Mouse (Mus musculus) neural tube, embryonic 14.5 days (tissue): ENCODE measurements around the gene Ccdc12. TPM values are rescaled to one million over a fixed set of nuclear protein-coding genes. Genes with fewer than 3 reads are reported as not detected.

ENCODE experiments used
- ATAC-seq: fragments of 200-750 bp; cut with Nextera tagmentation; 2 replicates; pipeline ENCODE4 v1.8.0; 2017; ENCODE audit warnings: low read depth, mild to moderate bottlenecking, moderate TSS enrichment, moderate library complexity
- H3K27ac ChIP-seq: fragments of 300-500 bp; sonication (generic); 2 replicates; pipeline ENCODE4 v1.5.1; 2014; ENCODE audit warnings: low read depth, mild to moderate bottlenecking, control low read depth, low read length, moderate library complexity, mixed read lengths
- H3K27me3 ChIP-seq: fragments of 300-500 bp; sonication (generic); 2 replicates; pipeline ENCODE4 v1.6.1; 2014; ENCODE audit warnings: low read length; ENCODE audit not compliant: control insufficient read depth, insufficient read depth
- H3K36me3 ChIP-seq: fragments of 300-500 bp; sonication (generic); 2 replicates; pipeline ENCODE4 v1.6.1; 2014; ENCODE audit warnings: low read length, mixed read lengths; ENCODE audit not compliant: control insufficient read depth, insufficient read depth
- H3K4me1 ChIP-seq: fragments of 300-500 bp; sonication (generic); 2 replicates; pipeline ENCODE4 v1.6.1; 2014; ENCODE audit warnings: low read length; ENCODE audit not compliant: control insufficient read depth, insufficient read depth
- H3K4me2 ChIP-seq: fragments of 300-500 bp; sonication (generic); 2 replicates; pipeline ENCODE4 v1.6.1; 2014; ENCODE audit warnings: mild to moderate bottlenecking, low read depth, low read length, control low read depth
- H3K4me3 ChIP-seq: fragments of 300-500 bp; sonication (generic); 2 replicates; pipeline ENCODE4 v1.5.1; 2014; ENCODE audit warnings: low read depth, low read length, control low read depth, mixed read lengths
- H3K9ac ChIP-seq: fragments of 300-500 bp; sonication (generic); replicated peaks from 2 replicates; pipeline ENCODE4 v1.6.1; 2014; ENCODE audit warnings: low read depth, mild to moderate bottlenecking, control low read depth, low read length, mixed read lengths
- H3K9me3 ChIP-seq: fragments of 300-500 bp; sonication (generic); 2 replicates; pipeline ENCODE4 v1.6.1; 2016; ENCODE audit warnings: low read length; ENCODE audit not compliant: control insufficient read depth
- WGBS: fragments of 180-500 bp; shearing (Covaris S2); extraction: QIAGEN DNeasy Blood & Tissue Kit; methylation state at CpG from one replicate; pipeline ENCODE4 v1.1.7; 2014; 5-methylcytosine and 5-hydroxymethylcytosine counted together
- polyA plus RNA-seq: library from polyadenylated mRNA; unstranded; fragments of >200 nt; fragmentation: Nextera tagmentation; extraction: Ambion mirVana; gene quantifications from 2 replicates; pipeline ENCODE4 v1.2.1, GENCODE M21; 2014

Ccdc12 gene
- polyA plus RNA-seq = 101 and 112 TPM in 2 replicates

- peak; percentile 98 for ATAC-seq
- under 1% methylated on average over 52 of the region's 52 CpGs for WGBS
These were observed at the start of gene Ccdc12 for GRCm38 (mm10) chr9:110656249-110657221. TSS of gene Ccdc12 (plus strand) at chr9:110656503.

GRCm38 (mm10) chr9:110611471-110611870 lies 44.8 kb upstream of the Ccdc12 start:
- Histone ChIP-seq H3K27me3 (no peaks in the 10 kb centered on the region), H3K9ac (no peak overlapping the region), H3K27ac (no peak overlapping the region), H3K4me2 (no peak overlapping the region), H3K36me3 (peaks cover 26% of the 10 kb centered on the region), H3K9me3 (no peaks in the 10 kb centered on the region), H3K4me1 (no peaks in the 10 kb centered on the region), H3K4me3 (no peak overlapping the region)
- 85% methylated on average over 3 of the region's 3 CpGs for WGBS
- no peak for ATAC-seq

More at GRCm38 (mm10) chr9:110656249-110657221, at the start of gene Ccdc12:
- Histone ChIP-seq H3K9me3 (no peaks in the 10 kb centered on the region), H3K9ac (peak within 1 kb of the TSS; percentile 74), H3K4me3 (peak within 1 kb of the TSS; percentile 50), H3K27me3 (no peaks in the 10 kb centered on the region), H3K4me2 (peak within 1 kb of the TSS; percentile 72), H3K36me3 (no peaks in the 10 kb centered on the region), H3K4me1 (peaks cover 8% of the 10 kb centered on the region; the same call in 1 of the 2 replicates), H3K27ac (peak within 1 kb of the TSS; percentile 91)

GRCm38 (mm10) chr9:110617081-110617480 lies 39.2 kb upstream of the Ccdc12 start:
- no peak overlapping the region for H3K27ac ChIP-seq
- H3K4me3 ChIP-seq = no peak overlapping the region
- no peaks in the 10 kb centered on the region for H3K27me3 ChIP-seq
- WGBS = 77% methylated on average over 3 of the region's 3 CpGs
- no peak overlapping the region for H3K4me2 ChIP-seq
- no peaks in the 10 kb centered on the region for H3K9me3 ChIP-seq
- ATAC-seq = no peak
- H3K9ac ChIP-seq = no peak overlapping the region
- H3K36me3 ChIP-seq = peaks cover 36% of the 10 kb centered on the region
- no peaks in the 10 kb centered on the region for H3K4me1 ChIP-seq

GRCm38 (mm10) chr9:110620180-110620579 lies 36.1 kb upstream of the Ccdc12 start:
- Histone ChIP-seq H3K27ac (no peak overlapping the region), H3K27me3 (no peaks in the 10 kb centered on the region), H3K4me3 (no peak overlapping the region), H3K9ac (no peak overlapping the region), H3K9me3 (no peaks in the 10 kb centered on the region), H3K36me3 (peaks cover 29% of the 10 kb centered on the region), H3K4me1 (peaks cover 8% of the 10 kb centered on the region; the same call in 1 of the 2 replicates), H3K4me2 (no peak overlapping the region)
- no peak for ATAC-seq
- WGBS = 92% methylated on average over 7 of the region's 7 CpGs

GRCm38 (mm10) chr9:110620685-110621084 lies 35.6 kb upstream of the Ccdc12 start:
- H3K36me3 ChIP-seq = peaks cover 25% of the 10 kb centered on the region
- H3K4me2 ChIP-seq = no peak overlapping the region
- no peaks in the 10 kb centered on the region for H3K27me3 ChIP-seq
- H3K27ac ChIP-seq = no peak overlapping the region
- WGBS = 95% methylated on average over 7 of the region's 7 CpGs
- H3K9me3 ChIP-seq = no peaks in the 10 kb centered on the region
- no peak overlapping the region for H3K4me3 ChIP-seq
- H3K9ac ChIP-seq = no peak overlapping the region
- H3K4me1 ChIP-seq = peaks cover 12% of the 10 kb centered on the region; the same call in 1 of the 2 replicates
- ATAC-seq = no peak

- H3K27ac ChIP-seq = no peak overlapping the region
- no peak overlapping the region for H3K4me3 ChIP-seq
- no peaks in the 10 kb centered on the region for H3K9me3 ChIP-seq
- H3K4me1 ChIP-seq = peaks cover 12% of the 10 kb centered on the region; the same call in 1 of the 2 replicates
- no peaks in the 10 kb centered on the region for H3K27me3 ChIP-seq
- H3K4me2 ChIP-seq = no peak overlapping the region
- WGBS = 85% methylated on average over 12 of the region's 12 CpGs
- no peak for ATAC-seq
- H3K9ac ChIP-seq = no peak overlapping the region
- H3K36me3 ChIP-seq = peaks cover 18% of the 10 kb centered on the region
These were observed 33.6 kb upstream of the Ccdc12 start for GRCm38 (mm10) chr9:110622621-110623219.

GRCm38 (mm10) chr9:110623416-110624195 lies 32.7 kb upstream of the Ccdc12 start:
- 0 out of 2 replicates have a peak, but pooled peaks have one; percentile 1 for ATAC-seq

GRCm38 (mm10) chr9:110624361-110625166 lies 31.7 kb upstream of the Ccdc12 start, which contains the start of gene Nradd:
TSS of gene Nradd (minus strand) at chr9:110624452.
- Histone ChIP-seq H3K27me3 (no peaks in the 10 kb centered on the region), H3K4me2 (peak within 1 kb of the TSS; percentile 94), H3K9me3 (no peaks in the 10 kb centered on the region), H3K36me3 (peaks cover 1% of the 10 kb centered on the region; the same call in 1 of the 2 replicates), H3K4me3 (peak within 1 kb of the TSS; percentile 36), H3K27ac (peak within 1 kb of the TSS; percentile 80), H3K4me1 (peaks cover 12% of the 10 kb centered on the region; the same call in 1 of the 2 replicates), H3K9ac (peak within 1 kb of the TSS; percentile 66)
- ATAC-seq = peak; percentile 95
- 1% methylated on average over 41 of the region's 41 CpGs for WGBS

More at GRCm38 (mm10) chr9:110623416-110624195, 32.7 kb upstream of the Ccdc12 start:
- Histone ChIP-seq H3K27ac (peak overlapping the region; percentile 80; the same call in 1 of the 2 replicates), H3K4me2 (peak overlapping the region; percentile 94), H3K27me3 (no peaks in the 10 kb centered on the region), H3K4me1 (peaks cover 12% of the 10 kb centered on the region; the same call in 1 of the 2 replicates), H3K9me3 (no peaks in the 10 kb centered on the region), H3K36me3 (peaks cover 10% of the 10 kb centered on the region), H3K4me3 (peak overlapping the region; percentile 36), H3K9ac (peak overlapping the region; percentile 66)
- 35% methylated on average over 8 of the region's 8 CpGs for WGBS
